Mouse (Mus musculus) hematopoietic multipotent progenitor cell, adult 10-12 weeks (in vitro differentiated cells): Measurements from ENCODE around the gene C87436. TPM values are rescaled to one million over a fixed set of nuclear protein-coding genes. Genes with fewer than 3 reads are reported as not detected.

Experiments used
- polyA plus RNA-seq: library from polyadenylated mRNA; stranded (reverse); fragments of >175 nt; gene quantifications from 2 replicates; pipeline ENCODE4 v1.2.3, GENCODE M21; 2012; ENCODE audit warnings: low replicate concordance

C87436 gene
- 5.0 and 11.0 TPM in 2 replicates for polyA plus RNA-seq

DNA sequence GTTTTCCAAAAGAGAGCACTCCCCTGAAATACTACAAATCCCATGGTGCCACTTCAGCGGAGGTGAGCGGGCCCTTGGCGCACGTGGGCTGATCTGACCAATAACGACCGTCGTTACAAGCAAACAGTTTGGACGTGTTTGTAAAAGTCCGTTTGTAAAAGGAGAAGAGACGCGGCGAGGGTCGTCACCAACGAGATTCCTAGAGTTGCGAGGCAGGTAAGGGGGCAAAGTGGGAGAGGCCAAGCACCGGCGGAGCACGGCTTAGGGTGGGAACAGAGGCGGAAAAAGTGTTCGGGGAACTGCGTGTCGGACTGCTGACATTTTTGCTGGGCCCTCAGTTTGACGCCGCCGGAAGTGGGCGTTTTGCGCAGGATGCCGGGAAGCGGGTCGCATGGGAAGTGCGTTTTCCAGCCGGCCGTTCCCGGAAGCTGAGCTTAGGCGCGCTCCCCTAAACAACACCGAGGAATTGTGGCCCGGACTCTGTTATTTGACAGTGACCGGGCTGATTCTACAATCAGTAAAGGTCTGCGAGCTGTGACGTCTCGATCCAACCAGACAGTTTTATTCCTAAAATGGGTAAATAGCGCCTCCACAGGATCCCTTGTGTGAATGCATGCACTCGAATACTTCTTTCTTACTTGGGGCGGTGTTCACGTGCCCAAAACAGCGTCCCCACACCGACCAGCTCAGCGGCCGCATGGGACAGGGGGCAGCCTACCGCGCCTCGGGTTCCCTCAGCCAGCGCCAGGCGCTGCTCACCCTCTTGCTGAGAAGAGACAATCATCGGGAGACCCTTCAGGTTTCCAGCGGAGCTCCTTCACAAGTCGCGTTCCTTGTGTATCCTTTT, at the start of gene C87436:
Gene C87436 (plus strand): TSS at position 103 of the 847 bp plus-strand sequence.

DNA sequence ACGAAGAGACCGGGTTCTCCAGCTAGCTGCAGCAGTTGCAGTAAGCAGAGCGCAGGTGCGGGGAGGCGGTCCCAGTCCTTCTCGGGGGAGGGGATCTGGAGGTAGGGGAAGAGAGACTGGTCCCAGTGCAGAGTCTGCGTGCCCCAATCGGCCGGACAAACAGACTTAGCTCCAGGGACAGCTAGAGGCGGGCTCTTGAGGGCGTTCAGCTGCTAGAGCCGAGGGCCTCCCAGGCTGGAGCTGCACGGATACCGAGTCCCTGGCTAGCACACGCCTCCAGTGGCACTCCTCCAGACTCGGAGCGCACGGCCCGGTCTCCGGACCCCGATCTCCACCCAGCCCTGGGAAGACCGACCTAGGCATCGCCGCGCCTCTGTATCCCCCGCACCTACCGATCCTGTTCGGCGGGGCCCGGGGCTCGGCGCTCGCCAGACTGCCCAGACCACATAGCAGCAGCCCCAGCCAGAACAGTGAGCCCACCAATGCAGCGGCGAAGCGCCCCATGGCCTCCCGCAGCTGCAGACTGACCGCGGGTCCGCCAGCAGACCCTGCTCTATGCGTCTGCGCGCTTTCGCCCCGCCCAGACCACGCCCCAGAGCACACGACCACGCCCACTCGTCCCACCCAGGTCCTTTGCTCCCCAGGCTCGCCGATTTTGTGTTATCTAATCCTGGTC, 41.5 kb upstream of the C87436 start, which contains the start of gene Pcyox1:
Gene Pcyox1 (minus strand): TSS at position 574 of the 676 bp plus-strand sequence.

DNA sequence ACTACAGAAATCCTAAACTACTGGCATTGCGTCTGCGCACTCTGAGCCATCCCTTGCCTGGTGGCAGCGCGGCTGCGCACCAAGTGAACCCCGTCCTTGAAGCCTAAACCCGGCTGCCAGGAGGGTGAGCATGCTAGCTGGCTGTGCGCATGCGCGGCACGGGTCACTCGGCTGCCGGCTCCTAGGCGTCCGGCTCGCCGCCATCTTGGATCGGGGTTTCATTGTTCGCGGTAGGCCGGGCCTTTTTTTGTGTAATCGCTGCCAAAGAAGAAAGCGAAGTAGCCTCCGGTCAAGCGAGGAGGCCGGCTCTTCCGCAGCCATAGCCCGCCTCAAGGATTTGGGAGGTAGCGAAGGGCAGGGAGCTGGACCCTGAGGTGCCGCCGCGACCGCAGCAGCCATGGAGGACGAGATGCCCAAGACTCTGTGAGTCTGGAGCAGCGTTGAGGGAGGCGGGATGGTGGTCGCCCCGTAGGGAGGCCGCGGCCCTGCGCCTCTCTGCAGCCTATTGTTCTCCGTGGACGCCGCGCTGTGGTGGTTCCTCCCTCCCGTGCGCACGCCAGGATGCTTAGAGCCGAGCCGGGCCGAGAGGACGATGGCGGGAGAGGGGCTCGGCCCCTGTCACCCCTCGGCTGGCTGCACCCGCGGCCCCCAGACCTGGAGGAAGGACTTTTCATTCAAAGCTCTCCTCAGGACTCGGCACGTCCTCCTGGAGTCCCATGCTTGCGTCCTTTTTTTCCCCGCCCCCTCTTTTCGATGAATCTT, 33.9 kb upstream of the C87436 start, which contains the start of gene Tia1:
Gene Tia1 (plus strand): TSS at position 120 of the 762 bp plus-strand sequence.

DNA sequence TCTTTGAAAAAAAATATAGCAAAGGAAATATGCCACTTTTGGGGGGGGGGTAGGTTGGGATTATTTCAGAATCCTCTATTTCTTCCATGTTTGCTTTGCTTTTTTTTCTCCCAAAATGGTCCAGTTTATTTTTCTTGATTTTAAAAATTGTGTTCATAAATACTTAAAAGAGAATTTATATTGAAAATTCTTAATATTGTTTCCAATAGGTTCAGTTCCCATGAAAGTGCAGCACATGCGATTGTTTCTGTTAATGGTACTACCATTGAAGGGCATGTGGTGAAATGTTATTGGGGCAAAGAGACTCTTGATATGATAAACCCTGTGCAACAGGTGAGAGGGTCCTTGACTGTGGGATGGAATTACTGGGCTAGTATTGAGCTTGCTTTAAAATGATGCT, 11.8 kb upstream of the C87436 start, which contains the start of gene Gm44790:
Gene Gm44790 (plus strand): TSS at position 301 of the 400 bp plus-strand sequence.

Other genes with a start within 250 kb of the C87436 start
- 0.39 and 0.42 TPM in 2 replicates for gene Tgfa, start 243.2 kb upstream of the C87436 start, polyA plus RNA-seq
- 6.6 and 8.1 TPM in 2 replicates for gene Fam136a, start 72.7 kb upstream of the C87436 start, polyA plus RNA-seq
- gene Snrpg, start 67.1 kb upstream of the C87436 start, polyA plus RNA-seq: 11.7 and 17.6 TPM in 2 replicates
- 19.6 and 23.3 TPM in 2 replicates for gene Pcyox1, start 41.2 kb upstream of the C87436 start, polyA plus RNA-seq
- 36.7 and 50.8 TPM in 2 replicates for gene Tia1, start 34.2 kb upstream of the C87436 start, polyA plus RNA-seq
- not detected in 2 replicates for gene Gm44790, start 11.7 kb upstream of the C87436 start, polyA plus RNA-seq
- gene Pcbp1, start 87.9 kb downstream of the C87436 start, polyA plus RNA-seq: 378 and 715 TPM in 2 replicates
- gene Asprv1, start 189.8 kb downstream of the C87436 start, polyA plus RNA-seq: 2.2 and 5.2 TPM in 2 replicates
- gene Mxd1, start 230.8 kb downstream of the C87436 start, polyA plus RNA-seq: 22.5 and 47.2 TPM in 2 replicates
- 99.6 and 138 TPM in 2 replicates for gene Snrnp27, start 246.1 kb downstream of the C87436 start, polyA plus RNA-seq